Mouse (Mus musculus) mature B cell (primary cell): ENCODE results near the gene Pam16.

Experiments used
- in situ Hi-C: fragments of 300-500 bp; cut with MboI; formaldehyde crosslinking; loops from 2 replicates; pipeline ENCODE4 v1.14.3; 2019

Pam16 gene

DNA sequence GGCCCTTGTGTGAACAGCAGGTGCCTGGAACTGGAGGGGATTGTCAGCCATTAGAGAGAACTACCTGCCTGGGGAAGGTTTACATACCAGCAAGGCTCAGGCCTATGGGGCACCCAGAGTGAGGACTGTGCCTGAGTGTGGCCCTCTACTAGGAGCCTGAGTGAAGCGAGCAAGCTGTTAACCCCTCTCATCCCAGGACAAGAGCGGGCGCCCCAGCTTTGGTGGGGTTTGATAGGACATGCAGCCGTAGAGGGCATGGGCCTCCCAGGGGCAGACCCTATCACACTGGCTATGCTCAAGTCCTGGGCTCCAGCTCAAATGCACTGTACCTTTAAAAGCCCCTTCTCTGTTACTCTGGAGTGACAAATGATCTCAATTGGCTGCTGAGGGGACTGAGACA is 22.0 kb upstream of the Pam16 start:
- in situ Hi-C loops = no loop called here

DNA sequence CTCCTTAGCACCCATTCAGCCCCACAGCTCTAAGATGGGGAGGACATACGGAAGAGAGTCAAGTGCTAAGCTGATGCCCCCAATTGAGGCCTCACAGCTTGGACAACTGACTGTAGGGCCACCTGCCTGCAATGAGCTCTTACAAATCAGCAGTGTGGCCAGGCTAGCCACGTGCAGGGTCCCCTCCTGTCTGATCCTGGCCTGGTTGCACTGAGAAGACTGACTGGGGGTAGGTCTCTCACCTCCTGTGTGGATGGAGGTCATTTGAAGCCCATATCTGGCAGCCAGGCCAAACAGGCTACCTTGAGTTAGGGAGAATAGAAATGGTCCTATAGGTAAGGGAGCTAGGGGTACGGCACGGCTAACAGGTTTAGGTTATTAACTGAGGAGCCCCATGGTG is 21.1 kb upstream of the Pam16 start:
- in situ Hi-C loops = no loop called here

- in situ Hi-C loops = no loop called here
Observed at GRCm38 (mm10) chr16:4643670-4644419, 19.1 kb upstream of the Pam16 start.

DNA sequence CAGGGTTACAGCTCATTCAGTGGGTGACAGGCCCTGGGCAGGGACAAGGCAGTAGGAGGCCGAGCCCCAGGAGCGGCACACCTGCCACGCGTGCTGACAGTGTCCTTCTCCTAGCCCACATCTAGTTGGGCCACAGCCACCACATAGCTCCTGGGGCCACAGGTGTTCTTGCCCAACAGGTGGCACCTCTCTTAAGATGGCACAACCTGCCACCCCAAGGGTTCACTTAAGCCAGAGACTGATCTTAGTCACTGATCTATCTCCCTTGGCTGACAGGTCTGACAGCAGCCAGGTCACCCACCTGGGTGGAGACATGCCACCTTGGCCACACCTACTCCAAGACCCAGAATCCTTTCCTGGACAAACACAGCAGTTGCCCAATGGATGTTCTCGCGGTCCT is 18.1 kb upstream of the Pam16 start:
- in situ Hi-C loops = no loop called here

GRCm38 (mm10) chr16:4642190-4642589 is 17.4 kb upstream of the Pam16 start:
- in situ Hi-C loops = no loop called here

DNA sequence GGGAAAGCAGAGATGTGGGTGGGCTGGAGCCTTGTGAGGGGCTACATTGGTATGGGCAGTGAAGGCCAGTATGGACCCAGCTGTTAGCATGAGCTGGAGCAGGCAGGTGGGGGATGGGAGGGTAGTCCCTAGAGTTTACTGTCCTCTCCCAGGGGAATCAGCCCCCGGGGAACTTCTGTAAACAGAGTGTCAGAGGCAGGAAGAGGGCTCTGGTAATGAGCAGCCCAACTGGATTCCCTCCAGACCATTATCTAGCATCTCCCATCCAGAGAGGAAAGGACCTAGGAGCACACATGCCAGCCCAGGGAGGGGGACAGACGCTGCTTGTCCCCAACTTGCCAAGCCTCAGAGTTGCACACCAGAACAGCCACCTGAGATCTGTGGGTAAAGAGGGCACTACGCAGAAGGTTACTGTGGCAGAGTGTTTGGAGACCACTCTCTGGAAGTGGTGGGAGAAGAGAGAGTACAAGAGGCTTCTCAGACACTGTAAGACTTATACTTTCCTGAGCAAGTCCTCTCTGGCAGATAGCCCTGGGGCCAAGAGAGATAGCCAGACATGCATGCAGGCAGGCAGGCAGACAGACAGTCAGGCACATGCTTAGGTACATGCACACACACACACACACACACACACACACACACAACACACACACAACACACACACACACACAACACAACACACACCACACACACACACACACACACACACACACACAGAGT is 16.5 kb upstream of the Pam16 start:
- in situ Hi-C loops = no loop called here

GRCm38 (mm10) chr16:4640267-4641005 is 15.6 kb upstream of the Pam16 start:
- in situ Hi-C loops = no loop called here

GRCm38 (mm10) chr16:4639831-4640237 is 15.0 kb upstream of the Pam16 start, which contains the start of the genes Vasn and Dnaja3:
Gene Vasn, plus strand, starts transcription at chr16:4639941.
Gene Dnaja3, plus strand, starts transcription at chr16:4639989.
- in situ Hi-C loops = no loop called here

GRCm38 (mm10) chr16:4638891-4639390 is 14.2 kb upstream of the Pam16 start:
- in situ Hi-C loops = no loop called here

DNA sequence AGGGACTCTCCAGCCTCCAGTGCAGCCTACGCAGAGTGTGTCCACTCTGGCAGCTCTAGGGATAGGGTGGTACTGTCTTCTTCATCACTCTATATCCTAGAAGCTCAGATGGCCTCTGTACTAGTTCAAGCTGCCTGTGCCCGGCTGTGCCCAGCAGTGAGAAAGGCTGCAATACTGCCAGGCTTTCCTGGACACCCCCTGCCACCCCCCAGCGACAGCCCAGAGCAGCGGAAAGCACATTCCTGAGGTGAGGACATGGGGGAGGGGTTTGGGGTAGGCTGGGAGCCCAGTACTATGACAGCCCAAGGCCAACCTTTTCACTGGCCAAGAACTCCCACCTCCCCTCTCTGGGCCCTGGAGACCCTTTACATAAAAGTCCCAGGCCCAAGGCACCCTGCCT is 11.0 kb upstream of the Pam16 start:
- in situ Hi-C loops = no loop called here

DNA sequence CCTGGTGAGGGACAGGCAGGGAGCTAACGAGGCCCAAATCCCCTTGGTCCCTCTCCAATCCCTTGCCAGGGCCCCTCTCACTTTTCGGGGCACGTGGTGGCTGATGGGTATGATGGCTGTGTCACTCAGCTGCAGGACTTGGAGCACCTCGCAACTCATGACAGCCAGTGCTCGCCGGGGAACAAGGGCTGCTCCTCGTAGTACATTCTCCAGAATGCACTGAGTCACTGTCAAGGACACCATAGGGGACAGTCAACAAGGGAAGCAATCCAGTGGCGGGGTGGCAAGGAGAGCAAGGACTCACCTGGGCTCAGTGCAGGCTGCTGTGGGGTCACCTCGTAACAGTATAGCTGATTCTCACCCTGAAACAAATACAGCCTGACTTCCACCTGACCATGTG is 9.9 kb upstream of the Pam16 start:
- in situ Hi-C loops = no loop called here

DNA sequence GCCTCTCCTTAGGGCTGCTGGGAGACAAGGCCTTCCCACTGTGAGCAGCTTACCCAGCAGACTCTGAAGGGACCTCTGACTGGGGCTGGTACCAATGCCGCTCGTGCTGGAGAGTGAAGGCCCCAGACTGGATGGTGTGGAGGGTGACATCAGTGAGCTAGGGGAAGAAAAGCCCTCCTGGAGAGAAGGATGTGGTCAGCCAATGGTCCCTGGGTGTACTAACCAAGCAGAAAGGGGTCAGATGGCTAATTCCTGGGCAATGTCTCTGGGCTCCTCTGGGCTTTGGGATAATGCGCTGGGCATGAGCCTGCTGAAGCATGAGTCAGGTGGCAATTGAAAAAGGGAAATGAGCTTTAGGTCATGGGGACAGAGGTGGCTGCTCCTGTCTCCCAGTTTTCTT is 8.9 kb upstream of the Pam16 start:
- in situ Hi-C loops = no loop called here

DNA sequence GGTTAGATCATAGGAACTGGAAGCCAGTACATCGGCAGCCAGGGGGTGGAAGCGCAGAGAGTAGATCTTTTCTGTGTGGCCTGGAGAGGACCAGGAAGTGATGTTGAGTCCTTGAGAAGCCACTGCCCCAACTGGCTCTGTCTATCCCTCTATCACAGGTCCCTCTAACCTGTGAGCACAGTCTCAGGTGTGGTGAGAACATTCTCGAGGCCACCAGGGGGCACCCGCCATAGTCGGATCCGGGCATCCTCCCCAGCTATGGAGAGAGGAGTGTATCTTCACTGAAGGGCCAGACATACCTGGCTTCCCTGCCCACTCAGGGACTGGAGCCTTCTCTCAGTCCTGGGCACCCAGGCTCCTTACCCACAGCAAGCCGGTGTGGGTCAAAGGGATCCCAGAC is 7.3 kb upstream of the Pam16 start:
- in situ Hi-C loops = no loop called here

- in situ Hi-C loops = no loop called here
Observed at GRCm38 (mm10) chr16:4629950-4630349, 5.2 kb upstream of the Pam16 start.

- in situ Hi-C loops = no loop called here
Observed at GRCm38 (mm10) chr16:4628898-4629419, 4.2 kb upstream of the Pam16 start.

GRCm38 (mm10) chr16:4627105-4627504 is 2.3 kb upstream of the Pam16 start:
- in situ Hi-C loops = no loop called here

DNA sequence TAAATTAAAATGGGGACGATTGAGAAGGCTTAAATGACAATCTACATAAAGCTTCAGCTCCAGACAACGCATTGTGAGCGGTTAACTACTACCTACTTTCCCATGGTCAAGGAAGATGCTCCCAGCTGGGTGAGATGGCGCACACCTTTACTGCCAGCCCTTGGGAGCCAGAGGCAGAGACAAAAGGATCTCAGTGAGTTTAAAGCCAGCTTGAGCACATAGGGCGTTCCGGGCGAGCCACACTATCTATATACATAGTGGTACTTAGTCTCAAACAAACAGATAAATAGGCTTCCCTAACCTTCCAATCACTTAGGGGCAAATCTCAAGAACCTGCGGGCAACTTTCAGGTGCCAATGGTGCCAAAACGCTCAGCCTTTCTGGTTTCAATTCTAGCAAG is 714 bp downstream of the Pam16 start:
- in situ Hi-C loops = no loop called here

- in situ Hi-C loops = loop anchor here (10.0 kb wide), 1 partner anchor 122 kb away; no protein-coding TSS in a partner anchor
Observed at GRCm38 (mm10) chr16:4616829-4617228, 8.0 kb downstream of the Pam16 start.

DNA sequence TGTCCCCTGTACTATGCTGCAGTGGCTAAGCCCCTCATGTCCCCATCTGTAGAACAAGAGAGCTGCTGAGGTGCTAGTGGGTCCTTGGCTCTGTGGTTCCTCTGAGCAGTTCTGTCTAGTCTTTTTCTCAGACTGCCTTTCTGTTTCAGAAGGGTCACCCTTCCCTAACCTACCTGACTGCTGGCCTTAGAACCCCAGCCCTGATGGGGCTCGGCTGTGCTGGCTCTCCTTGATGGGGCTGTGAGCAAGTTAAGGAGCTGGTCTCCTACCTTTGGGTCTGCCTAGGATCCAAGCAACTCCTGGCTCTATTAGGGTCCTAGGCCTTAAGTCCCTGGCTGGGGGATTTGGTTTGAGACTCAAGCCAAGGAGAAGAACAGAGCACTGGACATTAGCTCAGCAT is 9.5 kb downstream of the Pam16 start:
- in situ Hi-C loops = loop anchor here (10.0 kb wide), 1 partner anchor 120 kb away; no protein-coding TSS in a partner anchor

DNA sequence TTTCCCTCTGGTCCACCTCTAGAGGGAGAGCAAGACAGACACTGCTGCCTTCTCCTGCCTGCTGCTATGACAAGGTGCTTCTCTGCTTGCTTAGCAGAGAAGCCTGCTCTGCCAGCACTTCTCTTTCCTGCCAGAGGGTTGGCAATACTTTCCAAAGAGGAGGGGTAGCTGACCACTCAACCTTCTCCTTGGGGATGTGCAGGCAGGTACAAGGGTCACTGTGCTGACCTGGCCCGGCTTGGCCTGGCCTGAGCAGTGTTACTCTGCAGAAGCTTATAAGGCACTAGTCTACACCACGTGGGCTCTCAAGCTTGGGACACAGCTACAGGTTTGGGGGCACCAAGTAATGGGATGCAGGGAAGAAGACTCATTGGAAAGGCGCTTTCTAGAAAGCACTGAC is 10.1 kb downstream of the Pam16 start:
- in situ Hi-C loops = loop anchor here (5.0 to 10.0 kb wide), 2 partner anchors 42 to 120 kb away; no protein-coding TSS in a partner anchor

- in situ Hi-C loops = loop anchor here (5.0 to 10.0 kb wide), 2 partner anchors 41 to 119 kb away; no protein-coding TSS in a partner anchor
Observed at GRCm38 (mm10) chr16:4613736-4614135, 11.1 kb downstream of the Pam16 start.

DNA sequence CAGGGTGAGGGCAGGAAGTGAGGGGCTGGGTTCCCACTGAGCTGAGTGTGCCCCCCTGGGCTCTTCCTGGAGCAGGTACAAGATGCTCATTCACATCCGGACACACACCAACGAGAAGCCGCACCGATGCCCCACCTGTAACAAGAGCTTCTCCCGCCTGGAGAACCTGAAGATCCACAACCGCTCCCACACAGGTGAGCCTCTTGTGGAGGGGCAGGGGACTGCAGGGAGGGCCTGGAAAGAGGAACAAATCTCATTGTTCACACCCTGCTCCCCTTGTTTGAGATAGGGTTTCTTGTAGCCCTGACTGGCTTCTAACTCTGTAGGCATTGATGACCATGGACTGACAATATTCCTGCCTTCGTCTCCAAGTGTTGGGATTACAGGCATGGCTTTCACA is 13.1 kb downstream of the Pam16 start:
- in situ Hi-C loops = loop anchor here (5.0 to 10.0 kb wide), 2 partner anchors 39 to 117 kb away; no protein-coding TSS in a partner anchor
